Mouse (Mus musculus): ENCODE results near the gene Inpp4b. TPM values are rescaled to one million over a fixed set of nuclear protein-coding genes. Genes with fewer than 3 reads are reported as not detected.

Inpp4b gene
- polyA plus RNA-seq, 1 experiment from 2014 or later = 4.2 TPM

DNA sequence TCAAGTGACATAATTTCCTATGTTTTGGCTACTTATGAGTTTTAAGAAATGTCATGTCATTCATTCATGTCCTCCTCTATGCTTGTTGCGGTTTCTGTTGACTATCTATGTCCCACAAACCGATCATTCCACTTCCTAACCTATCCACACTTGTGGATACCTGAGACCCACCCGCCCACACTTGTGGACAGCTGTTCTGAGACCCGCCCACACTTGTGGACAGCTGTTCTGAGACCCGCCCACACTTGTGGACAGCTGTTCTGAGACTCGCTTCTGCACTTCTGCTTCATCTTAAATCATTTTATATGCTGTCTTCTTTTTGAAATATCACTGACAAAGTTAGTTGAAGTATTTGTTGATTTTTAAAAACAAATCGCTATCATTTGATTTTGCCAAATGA, 400.2 kb downstream of the Inpp4b start:
- Histone ChIP-seq H3K4me1 (ENCODE audit: control insufficient read depth, insufficient read depth, low read length) (no peaks in the 10 kb centered on the region), H3K9ac (ENCODE audit: low read length) (no peak overlapping the region), H3K36me3 (ENCODE audit: control insufficient read depth, insufficient read depth, low read length) (no peaks in the 10 kb centered on the region), H3K4me3 (ENCODE audit: low read depth, low read length) (no peak overlapping the region), H3K27ac (ENCODE audit: low read depth, low read length) (no peak overlapping the region), H3K9me3 (ENCODE audit: control insufficient read depth, low read length) (no peaks in the 10 kb centered on the region), H3K27me3 (ENCODE audit: control insufficient read depth, insufficient read depth, low read length) (no peaks in the 10 kb centered on the region), H3K4me2 (ENCODE audit: low read depth) (no peak overlapping the region)
- ATAC-seq (ENCODE audit: insufficient read depth, low FRiP score, low TSS enrichment) (no peak), DNase-seq (ENCODE audit: low spot score) (no peak)
- WGBS = 89% methylated on average over 7 of the region's 7 CpGs

- H3K4me2 ChIP-seq (ENCODE audit: low read depth) = no peak overlapping the region
- ATAC-seq (ENCODE audit: insufficient read depth, low FRiP score, low TSS enrichment) = no peak
- H3K27ac ChIP-seq (ENCODE audit: low read depth, low read length) = no peak overlapping the region
- no peaks in the 10 kb centered on the region for H3K9me3 ChIP-seq (ENCODE audit: control insufficient read depth, low read length)
- H3K36me3 ChIP-seq (ENCODE audit: control insufficient read depth, insufficient read depth, low read length) = no peaks in the 10 kb centered on the region
- H3K9ac ChIP-seq (ENCODE audit: low read length) = no peak overlapping the region
- H3K4me1 ChIP-seq (ENCODE audit: control insufficient read depth, insufficient read depth, low read length) = no peaks in the 10 kb centered on the region
- WGBS = 83% methylated on average over 3 of the region's 3 CpGs
- H3K27me3 ChIP-seq (ENCODE audit: control insufficient read depth, insufficient read depth, low read length) = no peaks in the 10 kb centered on the region
- H3K4me3 ChIP-seq (ENCODE audit: low read depth, low read length) = no peak overlapping the region
- no peak for DNase-seq (ENCODE audit: low spot score)
These were observed 400.7 kb downstream of the Inpp4b start for GRCm38 (mm10) chr8:81743040-81743439.

DNA sequence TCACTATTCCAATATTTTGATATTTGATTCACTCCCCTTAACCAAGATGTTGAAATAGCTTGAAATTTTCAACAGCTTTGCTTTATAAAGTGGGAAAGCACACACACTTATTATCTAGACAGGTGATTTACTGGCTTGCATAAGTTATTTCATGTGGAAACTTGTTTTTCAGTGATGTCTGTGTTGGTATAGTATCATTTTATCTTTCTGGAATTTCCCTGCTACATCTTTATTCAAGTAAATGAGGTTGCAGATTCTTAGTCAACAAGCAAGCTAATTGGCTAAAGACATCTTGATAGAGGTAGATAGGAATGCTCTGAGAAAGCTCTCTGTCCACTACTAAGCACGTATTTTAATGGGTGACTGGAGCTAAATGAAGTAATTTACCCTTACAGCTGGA, 403.1 kb downstream of the Inpp4b start:
- Histone ChIP-seq H3K36me3 (ENCODE audit: control insufficient read depth, insufficient read depth, low read length) (no peaks in the 10 kb centered on the region), H3K27me3 (ENCODE audit: control insufficient read depth, insufficient read depth, low read length) (no peaks in the 10 kb centered on the region), H3K4me3 (ENCODE audit: low read depth, low read length) (no peak overlapping the region), H3K9me3 (ENCODE audit: control insufficient read depth, low read length) (no peaks in the 10 kb centered on the region), H3K9ac (ENCODE audit: low read length) (no peak overlapping the region), H3K4me1 (ENCODE audit: control insufficient read depth, insufficient read depth, low read length) (no peaks in the 10 kb centered on the region), H3K4me2 (ENCODE audit: low read depth) (no peak overlapping the region), H3K27ac (ENCODE audit: low read depth, low read length) (no peak overlapping the region)
- ATAC-seq (ENCODE audit: insufficient read depth, low FRiP score, low TSS enrichment) = no peak
- 70% methylated on average over 1 of the region's 1 CpGs for WGBS
- DNase-seq (ENCODE audit: low spot score) = no peak

- Histone ChIP-seq H3K4me1 (ENCODE audit: control insufficient read depth, insufficient read depth, low read length) (no peaks in the 10 kb centered on the region), H3K27me3 (ENCODE audit: control insufficient read depth, insufficient read depth, low read length) (no peaks in the 10 kb centered on the region), H3K9ac (ENCODE audit: low read length) (no peak overlapping the region), H3K27ac (ENCODE audit: low read depth, low read length) (no peak overlapping the region), H3K4me3 (ENCODE audit: low read depth, low read length) (no peak overlapping the region), H3K36me3 (ENCODE audit: control insufficient read depth, insufficient read depth, low read length) (no peaks in the 10 kb centered on the region), H3K9me3 (ENCODE audit: control insufficient read depth, low read length) (no peaks in the 10 kb centered on the region), H3K4me2 (ENCODE audit: low read depth) (no peak overlapping the region)
- ATAC-seq (ENCODE audit: insufficient read depth, low FRiP score, low TSS enrichment) (no peak), DNase-seq (ENCODE audit: low spot score) (no peak)
- WGBS = 80% methylated on average over 1 of the region's 1 CpGs
These were observed 408.8 kb downstream of the Inpp4b start for GRCm38 (mm10) chr8:81751159-81751558.

GRCm38 (mm10) chr8:81756663-81757062, 414.3 kb downstream of the Inpp4b start:
- Histone ChIP-seq H3K9me3 (ENCODE audit: control insufficient read depth, low read length) (no peaks in the 10 kb centered on the region), H3K4me1 (ENCODE audit: control insufficient read depth, insufficient read depth, low read length) (no peaks in the 10 kb centered on the region), H3K27ac (ENCODE audit: low read depth, low read length) (no peak overlapping the region), H3K27me3 (ENCODE audit: control insufficient read depth, insufficient read depth, low read length) (no peaks in the 10 kb centered on the region), H3K4me3 (ENCODE audit: low read depth, low read length) (no peak overlapping the region), H3K4me2 (ENCODE audit: low read depth) (no peak overlapping the region), H3K9ac (ENCODE audit: low read length) (no peak overlapping the region), H3K36me3 (ENCODE audit: control insufficient read depth, insufficient read depth, low read length) (no peaks in the 10 kb centered on the region)
- 83% methylated on average over 3 of the region's 3 CpGs for WGBS
- DNase-seq (ENCODE audit: low spot score) (no peak), ATAC-seq (ENCODE audit: insufficient read depth, low FRiP score, low TSS enrichment) (no peak)

DNA sequence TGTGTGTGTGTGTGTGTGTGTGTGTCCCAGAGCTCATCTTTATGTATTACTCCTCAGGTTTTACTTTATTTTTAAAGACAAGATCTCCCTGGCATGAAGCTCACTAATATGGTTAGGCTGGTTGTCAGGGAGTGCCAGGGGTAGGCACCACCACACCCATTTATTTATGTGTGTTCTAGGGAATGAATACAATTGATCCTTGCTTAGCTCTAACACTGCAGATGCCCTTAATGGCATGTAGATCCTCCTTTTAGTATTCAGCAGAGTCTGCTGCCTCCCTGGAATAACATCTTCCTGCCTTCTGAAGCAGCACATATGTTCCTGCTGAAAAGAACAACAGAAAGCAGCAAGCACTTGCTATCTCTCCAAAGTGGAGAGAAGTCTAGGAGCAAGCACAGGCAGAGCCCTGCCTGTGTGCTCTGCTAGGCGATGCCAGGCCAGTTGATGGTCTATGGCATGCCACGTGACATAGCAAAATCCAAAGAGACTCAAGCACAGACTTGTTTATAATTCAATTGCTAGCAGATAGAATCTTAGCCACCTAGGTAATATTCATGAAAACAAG, 415.3 kb downstream of the Inpp4b start:
- H3K9me3 ChIP-seq (ENCODE audit: control insufficient read depth, low read length) = no peaks in the 10 kb centered on the region
- H3K4me2 ChIP-seq (ENCODE audit: low read depth) = no peak overlapping the region
- H3K4me3 ChIP-seq (ENCODE audit: low read depth, low read length) = no peak overlapping the region
- no peaks in the 10 kb centered on the region for H3K4me1 ChIP-seq (ENCODE audit: control insufficient read depth, insufficient read depth, low read length)
- H3K9ac ChIP-seq (ENCODE audit: low read length) = no peak overlapping the region
- no peaks in the 10 kb centered on the region for H3K27me3 ChIP-seq (ENCODE audit: control insufficient read depth, insufficient read depth, low read length)
- ATAC-seq (ENCODE audit: insufficient read depth, low FRiP score, low TSS enrichment) (no peak), DNase-seq (ENCODE audit: low spot score) (no peak)
- H3K36me3 ChIP-seq (ENCODE audit: control insufficient read depth, insufficient read depth, low read length) = no peaks in the 10 kb centered on the region
- WGBS = 74% methylated on average over 2 of the region's 2 CpGs
- no peak overlapping the region for H3K27ac ChIP-seq (ENCODE audit: low read depth, low read length)

DNA sequence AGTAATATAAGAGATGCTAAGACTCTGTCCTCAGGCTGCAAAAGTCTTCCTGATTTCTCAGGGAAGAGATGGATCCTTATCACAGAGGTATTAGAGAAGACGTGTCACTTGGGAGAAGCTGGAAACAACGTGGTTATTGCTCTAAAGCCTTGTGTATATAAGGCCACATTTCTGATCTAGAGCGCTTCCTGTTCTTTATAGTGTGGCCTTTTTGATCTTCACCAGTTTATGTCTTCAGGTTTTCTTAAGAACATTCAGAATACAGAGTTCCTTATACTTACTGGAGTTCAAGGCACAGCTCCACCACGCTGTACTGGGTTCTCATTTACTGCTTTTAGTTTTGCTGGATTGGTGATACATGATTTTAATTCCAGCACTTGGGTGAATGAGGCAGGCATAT, 419.1 kb downstream of the Inpp4b start:
- Histone ChIP-seq H3K4me2 (ENCODE audit: low read depth) (no peak overlapping the region), H3K9ac (ENCODE audit: low read length) (no peak overlapping the region), H3K36me3 (ENCODE audit: control insufficient read depth, insufficient read depth, low read length) (no peaks in the 10 kb centered on the region), H3K4me1 (ENCODE audit: control insufficient read depth, insufficient read depth, low read length) (no peaks in the 10 kb centered on the region), H3K27ac (ENCODE audit: low read depth, low read length) (no peak overlapping the region), H3K9me3 (ENCODE audit: control insufficient read depth, low read length) (no peaks in the 10 kb centered on the region), H3K4me3 (ENCODE audit: low read depth, low read length) (no peak overlapping the region), H3K27me3 (ENCODE audit: control insufficient read depth, insufficient read depth, low read length) (no peaks in the 10 kb centered on the region)
- WGBS = 85% methylated on average over 4 of the region's 4 CpGs
- no peak for ATAC-seq (ENCODE audit: insufficient read depth, low FRiP score, low TSS enrichment)
- DNase-seq (ENCODE audit: low spot score) = no peak

DNA sequence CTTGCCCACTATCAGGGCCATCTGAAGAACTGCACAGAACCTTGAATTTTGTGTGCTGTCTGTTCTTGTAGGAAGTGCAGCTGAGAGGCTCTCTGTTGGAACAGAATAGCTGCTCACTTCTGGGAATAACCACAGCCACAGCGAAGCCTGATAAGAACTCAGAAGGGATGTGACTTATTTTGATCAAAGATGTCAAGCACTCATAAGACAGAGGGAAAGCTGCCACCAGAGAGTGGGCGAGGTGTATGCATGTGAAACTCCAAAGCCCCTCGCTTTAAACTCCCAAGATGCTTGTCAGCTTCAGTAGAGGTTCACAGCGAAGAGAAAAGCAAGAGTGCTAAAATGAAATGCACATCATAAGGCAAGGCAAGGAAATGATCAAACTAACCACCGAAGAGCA, 423.7 kb downstream of the Inpp4b start:
- H3K36me3 ChIP-seq (ENCODE audit: control insufficient read depth, insufficient read depth, low read length) = no peaks in the 10 kb centered on the region
- no peaks in the 10 kb centered on the region for H3K9me3 ChIP-seq (ENCODE audit: control insufficient read depth, low read length)
- H3K27me3 ChIP-seq (ENCODE audit: control insufficient read depth, insufficient read depth, low read length) = no peaks in the 10 kb centered on the region
- H3K4me3 ChIP-seq (ENCODE audit: low read depth, low read length) = no peak overlapping the region
- 88% methylated on average over 5 of the region's 5 CpGs for WGBS
- H3K27ac ChIP-seq (ENCODE audit: low read depth, low read length) = no peak overlapping the region
- peaks cover 3% of the 10 kb centered on the region; the same call in 1 of the 2 replicates for H3K4me1 ChIP-seq (ENCODE audit: control insufficient read depth, insufficient read depth, low read length)
- ATAC-seq (ENCODE audit: insufficient read depth, low FRiP score, low TSS enrichment) = no peak
- no peak overlapping the region for H3K9ac ChIP-seq (ENCODE audit: low read length)
- H3K4me2 ChIP-seq (ENCODE audit: low read depth) = no peak overlapping the region
- DNase-seq (ENCODE audit: low spot score) = no peak

DNA sequence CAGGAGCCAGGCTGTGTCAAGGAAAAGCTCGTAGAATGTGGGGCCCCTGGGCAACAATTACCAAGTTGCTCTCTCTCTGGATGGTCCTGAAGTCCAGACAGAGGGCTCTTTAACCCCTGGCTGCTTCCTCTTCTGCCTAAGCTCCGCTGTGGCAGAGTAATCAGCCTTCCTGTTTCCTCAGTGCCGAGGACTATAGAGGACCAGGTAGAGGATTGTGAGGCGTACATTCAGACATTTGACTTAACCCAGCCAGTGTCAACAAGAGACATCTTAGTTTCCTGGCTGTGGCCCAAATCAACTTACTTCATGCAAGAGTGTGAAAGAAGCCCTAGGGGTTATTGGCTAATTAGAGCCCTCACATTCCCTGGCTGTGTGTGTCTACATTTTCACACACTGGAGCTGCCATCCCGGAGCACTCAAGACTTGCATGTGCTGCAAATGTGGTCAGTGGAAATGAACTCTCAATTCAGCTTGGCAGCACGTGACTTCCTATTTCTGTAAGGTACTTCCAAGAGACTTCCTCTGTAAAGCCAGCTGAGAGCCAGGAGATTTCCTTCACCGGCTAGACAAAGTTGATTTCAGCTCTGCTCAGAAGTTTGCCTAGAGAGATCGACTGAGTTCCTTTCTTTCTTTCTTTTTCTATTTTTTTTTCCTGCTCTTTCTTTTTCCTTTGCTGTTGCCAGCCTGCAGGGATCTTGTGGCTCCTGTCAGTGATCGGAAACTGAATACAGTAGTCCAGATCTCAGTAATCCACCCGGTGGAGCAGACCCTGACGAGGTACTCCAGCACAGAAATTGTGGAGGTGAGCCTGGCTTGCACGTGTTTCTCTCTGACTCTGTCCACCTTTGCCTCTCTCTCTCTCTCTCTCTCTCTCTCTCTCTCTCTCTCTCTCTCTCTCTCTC, 425.3 kb downstream of the Inpp4b start:
- DNase-seq (ENCODE audit: low spot score) (peak; percentile 24), ATAC-seq (ENCODE audit: insufficient read depth, low FRiP score, low TSS enrichment) (no peak)
- no peaks in the 10 kb centered on the region for H3K36me3 ChIP-seq (ENCODE audit: control insufficient read depth, insufficient read depth, low read length)
- peaks cover 3% of the 10 kb centered on the region; the same call in 1 of the 2 replicates for H3K4me1 ChIP-seq (ENCODE audit: control insufficient read depth, insufficient read depth, low read length)
- no peak overlapping the region for H3K4me3 ChIP-seq (ENCODE audit: low read depth, low read length)
- no peak overlapping the region for H3K4me2 ChIP-seq (ENCODE audit: low read depth)
- WGBS = 28% methylated on average over 12 of the region's 12 CpGs
- no peak overlapping the region for H3K9ac ChIP-seq (ENCODE audit: low read length)
- H3K27me3 ChIP-seq (ENCODE audit: control insufficient read depth, insufficient read depth, low read length) = no peaks in the 10 kb centered on the region
- no peaks in the 10 kb centered on the region for H3K9me3 ChIP-seq (ENCODE audit: control insufficient read depth, low read length)
- no peak overlapping the region for H3K27ac ChIP-seq (ENCODE audit: low read depth, low read length)

Data from neural tube, embryonic 11.5 days (tissue).